Mouse (Mus musculus) liver, adult 2 months (tissue): ENCODE data around the gene Tet1.

Source experiments
- CTCF ChIP-seq: fragments of 200-500 bp; IDR thresholded peaks from 2 replicates; pipeline ENCODE4 v1.5.1; 2011; ENCODE audit warnings: low read depth, low read length, control low read depth
- POLR2A ChIP-seq: fragments of 200-500 bp; IDR thresholded peaks from 2 replicates; pipeline ENCODE4 v1.6.1; 2011; ENCODE audit warnings: low read length, control low read depth; ENCODE audit not compliant: insufficient read depth; ENCODE audit errors: extremely low read depth

DNA sequence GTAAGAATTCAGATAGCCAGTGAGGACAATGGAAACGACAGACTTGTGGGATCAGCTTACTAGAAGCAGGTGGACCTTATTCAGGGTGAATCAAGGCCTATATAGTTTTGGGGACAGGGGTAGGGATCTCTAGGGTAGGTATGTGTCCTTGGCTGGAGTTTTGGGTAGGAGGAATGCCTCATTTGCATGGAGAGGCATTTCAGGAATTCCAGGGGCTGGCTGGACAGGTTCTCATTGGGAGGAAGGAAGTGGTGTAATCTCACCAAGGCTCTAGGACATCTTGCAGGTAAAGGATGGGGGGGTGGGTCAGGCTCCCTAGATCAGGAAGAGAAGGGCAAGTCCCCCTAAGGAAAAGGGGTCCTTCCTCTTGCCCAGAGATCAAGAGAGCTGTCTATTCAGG, 6.0 kb downstream of the Tet1 start:
- TF ChIP-seq CTCF, result no peak
- no peak for TF ChIP-seq POLR2A
